Mouse (Mus musculus) stomach, embryonic 16.5 days (tissue): Measurements from ENCODE around the gene Ugt1a9. TPM values are rescaled to one million over a fixed set of nuclear protein-coding genes. Genes with fewer than 3 reads are reported as not detected.

Source experiments
- ATAC-seq: fragments of 200-750 bp; cut with Nextera tagmentation; 2 replicates; pipeline ENCODE4 v1.8.0; 2017; ENCODE audit warnings: moderate number of reproducible peaks, moderate TSS enrichment; ENCODE audit not compliant: insufficient read depth, low FRiP score
- H3K27ac ChIP-seq: fragments of 300-500 bp; sonication (generic); 2 replicates; pipeline ENCODE4 v1.5.1; 2014; ENCODE audit warnings: low read length
- H3K27me3 ChIP-seq: fragments of 300-500 bp; sonication (generic); 2 replicates; pipeline ENCODE4 v1.6.1; 2014; ENCODE audit warnings: low read length, control low read depth, mixed read lengths; ENCODE audit not compliant: control insufficient read depth, insufficient read depth
- H3K36me3 ChIP-seq: fragments of 300-500 bp; sonication (generic); 2 replicates; pipeline ENCODE4 v1.6.1; 2014; ENCODE audit warnings: low read length; ENCODE audit not compliant: control insufficient read depth, insufficient read depth
- H3K4me1 ChIP-seq: fragments of 300-500 bp; sonication (generic); 2 replicates; pipeline ENCODE4 v1.6.1; 2014; ENCODE audit warnings: low read length, control low read depth, mixed read lengths; ENCODE audit not compliant: control insufficient read depth, insufficient read depth
- H3K4me2 ChIP-seq: fragments of 300-500 bp; sonication (generic); 2 replicates; pipeline ENCODE4 v1.6.1; 2014; ENCODE audit warnings: low read depth, low read length, mixed read lengths
- H3K4me3 ChIP-seq: fragments of 300-500 bp; sonication (generic); replicated peaks from 2 replicates; pipeline ENCODE4 v1.5.1; 2014; ENCODE audit warnings: mild to moderate bottlenecking, low read length
- H3K9ac ChIP-seq: fragments of 300-500 bp; sonication (generic); 2 replicates; pipeline ENCODE4 v1.6.1; 2014; ENCODE audit warnings: low read length
- H3K9me3 ChIP-seq: fragments of 300-500 bp; sonication (generic); replicated peaks from 2 replicates; pipeline ENCODE4 v1.6.1; 2016; ENCODE audit warnings: low read length, control low read depth; ENCODE audit not compliant: control insufficient read depth
- WGBS: fragments of 180-500 bp; shearing (Covaris S2); extraction: QIAGEN DNeasy Blood & Tissue Kit; methylation state at CpG from one replicate; pipeline ENCODE4 v1.1.7; 2014; 5-methylcytosine and 5-hydroxymethylcytosine counted together
- polyA plus RNA-seq: library from polyadenylated mRNA; unstranded; fragments of >200 nt; fragmentation: Nextera tagmentation; extraction: Ambion mirVana; gene quantifications from 2 replicates; pipeline ENCODE4 v1.2.1, GENCODE M21; 2015

The Ugt1a9 gene
- polyA plus RNA-seq, 1 experiment from 2014 or later, result 2.9 TPM

DNA sequence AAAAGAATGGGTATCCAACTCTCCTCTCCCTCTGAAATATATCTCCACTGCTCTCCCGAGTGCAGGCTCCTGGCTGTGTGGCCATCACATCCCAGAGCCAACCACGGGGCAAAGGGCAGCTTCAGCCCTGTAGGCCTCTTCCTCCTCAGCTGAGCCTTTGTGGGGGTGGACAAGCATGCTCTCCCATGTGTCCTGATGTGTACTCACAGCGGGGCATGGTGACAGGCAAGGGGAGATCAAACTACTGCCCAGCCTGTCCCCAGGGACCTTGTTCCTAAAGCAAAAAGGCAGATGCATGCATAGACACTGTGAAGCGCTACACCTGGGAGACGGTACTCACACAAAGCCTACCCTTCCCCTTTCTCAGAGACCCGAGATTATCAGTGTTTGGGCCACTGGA lies 189.5 kb downstream of the Ugt1a9 start:
- H3K27ac ChIP-seq, result no peak overlapping the region
- H3K36me3 ChIP-seq, result peaks cover 49% of the 10 kb centered on the region
- WGBS, result 74% methylated on average over 6 of the region's 6 CpGs
- H3K9me3 ChIP-seq, result no peaks in the 10 kb centered on the region
- H3K4me1 ChIP-seq, result peaks cover 18% of the 10 kb centered on the region
- ATAC-seq, result peak; percentile 4; the same call in 1 of the 2 replicates
- no peak overlapping the region for H3K4me3 ChIP-seq
- H3K27me3 ChIP-seq, result no peaks in the 10 kb centered on the region
- H3K4me2 ChIP-seq, result no peak overlapping the region
- no peak overlapping the region for H3K9ac ChIP-seq

DNA sequence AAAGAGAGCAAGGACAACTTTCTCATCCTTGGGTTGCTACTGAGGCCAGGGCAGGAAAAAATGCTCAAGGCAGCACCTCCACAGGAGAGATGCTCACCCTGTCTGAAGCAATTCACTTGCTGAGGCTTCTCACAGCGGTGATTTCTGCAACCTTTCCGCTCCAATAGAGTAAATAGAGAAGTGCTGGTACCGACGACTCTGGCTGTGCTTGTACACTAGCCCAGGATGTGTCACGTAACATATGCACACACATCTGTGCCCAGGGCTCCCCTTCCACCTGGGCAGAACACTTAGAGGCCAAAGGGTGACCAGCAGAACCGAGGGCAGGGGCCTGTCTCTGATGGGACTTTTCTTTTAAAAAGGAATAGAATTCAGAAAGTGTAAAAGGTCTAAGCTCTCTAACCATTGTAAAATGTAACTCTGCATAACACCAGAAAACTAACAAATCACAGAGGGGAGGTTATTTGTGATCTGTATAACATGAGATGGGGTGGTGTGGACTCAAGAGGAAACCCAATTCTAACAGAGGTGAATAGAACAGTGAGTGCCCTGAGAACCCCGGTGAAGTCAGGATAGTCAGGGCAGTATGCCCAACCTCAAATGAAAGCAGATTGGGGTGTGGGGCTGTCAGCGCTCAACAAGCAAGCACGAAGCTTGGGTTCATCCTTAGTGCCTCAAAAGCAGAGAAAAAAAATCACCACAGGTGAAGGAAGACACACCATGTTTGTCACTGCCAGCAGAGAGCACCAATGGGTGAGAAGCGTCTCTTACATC lies 190.2 kb downstream of the Ugt1a9 start:
- Histone ChIP-seq H3K4me1 (peaks cover 18% of the 10 kb centered on the region), H3K4me2 (no peak overlapping the region), H3K27me3 (no peaks in the 10 kb centered on the region), H3K4me3 (no peak overlapping the region), H3K27ac (no peak overlapping the region), H3K9me3 (no peaks in the 10 kb centered on the region), H3K9ac (no peak overlapping the region), H3K36me3 (peaks cover 56% of the 10 kb centered on the region)
- WGBS, result 79% methylated on average over 10 of the region's 10 CpGs
- no peak for ATAC-seq

DNA sequence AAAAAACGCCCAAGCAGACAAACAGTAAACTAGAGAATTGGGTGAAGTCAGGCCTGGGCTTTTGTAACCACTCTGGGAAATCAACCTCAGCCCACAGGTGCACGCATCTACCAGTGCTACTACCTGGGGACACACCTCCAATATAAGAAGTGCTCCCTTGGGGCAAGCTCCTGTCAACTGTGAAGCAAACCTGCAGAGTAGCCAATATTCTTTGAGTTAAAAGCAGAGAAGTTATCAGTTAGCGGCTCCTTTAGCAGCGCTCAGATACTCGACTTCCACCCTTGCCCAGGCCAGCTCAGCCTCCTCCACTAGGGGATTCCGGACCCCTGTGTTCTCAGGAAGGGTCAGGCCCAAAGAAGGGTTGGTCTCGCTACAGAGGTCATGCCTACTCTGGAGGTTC lies 191.1 kb downstream of the Ugt1a9 start:
- WGBS, result 85% methylated on average over 7 of the region's 7 CpGs
- H3K4me2 ChIP-seq, result no peak overlapping the region
- H3K4me1 ChIP-seq, result peaks cover 18% of the 10 kb centered on the region
- no peak for ATAC-seq
- H3K9me3 ChIP-seq, result no peaks in the 10 kb centered on the region
- peaks cover 65% of the 10 kb centered on the region for H3K36me3 ChIP-seq
- H3K9ac ChIP-seq, result no peak overlapping the region
- H3K27ac ChIP-seq, result peak overlapping the region; percentile 7
- H3K27me3 ChIP-seq, result no peaks in the 10 kb centered on the region
- H3K4me3 ChIP-seq, result no peak overlapping the region

DNA sequence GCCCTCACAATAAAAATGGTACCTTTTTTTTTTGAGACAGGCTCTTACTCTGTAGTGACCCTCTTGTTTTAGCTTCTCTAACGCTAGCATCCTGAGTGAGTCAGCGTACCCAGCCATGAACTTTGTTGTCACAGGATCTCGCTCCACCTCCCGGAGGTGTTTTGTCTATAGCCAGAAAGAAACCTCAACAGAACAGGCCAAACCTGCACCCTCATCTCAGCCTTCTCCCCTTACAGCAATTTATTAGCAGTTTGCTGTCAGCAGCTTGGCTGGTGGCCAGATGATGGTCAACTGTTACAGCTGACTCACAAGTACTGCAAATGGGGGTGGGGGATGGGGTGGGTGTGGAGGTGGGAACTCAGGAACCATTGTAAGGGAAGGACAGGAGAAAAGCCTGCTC lies 191.7 kb downstream of the Ugt1a9 start:
- ATAC-seq, result peak; percentile 51
- WGBS, result 47% methylated on average over 4 of the region's 4 CpGs
- peak overlapping the region; percentile 12 for H3K27ac ChIP-seq

DNA sequence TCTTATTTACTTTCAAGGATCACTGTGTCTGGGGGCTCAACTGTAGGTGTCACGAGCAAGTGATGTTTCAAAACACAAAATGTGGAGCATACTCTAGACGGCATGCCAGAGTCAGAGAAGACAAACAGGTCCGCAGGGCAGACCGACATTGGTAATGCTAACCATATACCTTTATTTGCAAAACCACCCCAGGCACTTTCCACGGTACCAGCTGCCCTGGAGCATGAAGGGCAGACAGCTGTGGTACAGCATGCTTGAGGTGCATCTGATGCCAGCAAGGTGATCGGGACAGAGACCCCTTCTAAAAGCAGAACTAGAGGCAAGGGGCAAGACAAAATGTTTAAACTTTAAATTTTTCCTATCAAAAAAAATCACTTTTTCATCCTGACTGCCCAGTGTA lies 192.4 kb downstream of the Ugt1a9 start:
- H3K4me3 ChIP-seq, result no peak overlapping the region
- peak overlapping the region; percentile 12; the same call in 1 of the 2 replicates for H3K27ac ChIP-seq
- H3K9ac ChIP-seq, result no peak overlapping the region
- H3K36me3 ChIP-seq, result peaks cover 78% of the 10 kb centered on the region
- H3K4me2 ChIP-seq, result no peak overlapping the region
- peaks cover 18% of the 10 kb centered on the region for H3K4me1 ChIP-seq
- ATAC-seq, result no peak
- H3K27me3 ChIP-seq, result no peaks in the 10 kb centered on the region
- no peaks in the 10 kb centered on the region for H3K9me3 ChIP-seq
- 66% methylated on average over 6 of the region's 6 CpGs for WGBS

More for the DNA sequence above, 191.7 kb downstream of the Ugt1a9 start:
- no peaks in the 10 kb centered on the region for H3K9me3 ChIP-seq
- peaks cover 71% of the 10 kb centered on the region for H3K36me3 ChIP-seq
- H3K9ac ChIP-seq, result no peak overlapping the region
- H3K4me1 ChIP-seq, result peaks cover 18% of the 10 kb centered on the region
- H3K4me2 ChIP-seq, result no peak overlapping the region
- no peaks in the 10 kb centered on the region for H3K27me3 ChIP-seq
- no peak overlapping the region for H3K4me3 ChIP-seq

DNA sequence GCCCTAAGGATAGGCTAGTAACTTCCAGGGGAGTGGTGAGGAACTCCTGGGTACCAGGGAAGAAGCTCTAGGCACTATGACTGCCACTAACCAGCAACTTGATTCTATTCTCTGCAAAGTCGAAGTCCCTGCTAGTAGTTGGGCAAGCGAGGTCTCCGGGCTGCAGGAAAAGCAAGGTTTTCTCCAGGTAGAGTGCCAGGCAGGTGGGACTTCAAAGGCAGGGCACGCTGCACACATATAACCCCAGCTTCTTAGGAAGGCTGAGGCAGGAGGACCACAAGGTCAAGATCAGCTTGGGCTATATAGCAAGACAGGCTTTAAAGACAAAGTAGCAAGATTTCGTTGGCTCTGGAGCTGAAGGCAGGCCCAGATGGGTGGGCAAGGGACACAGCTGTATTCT lies 193.2 kb downstream of the Ugt1a9 start:
- peaks cover 86% of the 10 kb centered on the region for H3K36me3 ChIP-seq
- no peak overlapping the region for H3K4me3 ChIP-seq
- 89% methylated on average over 5 of the region's 5 CpGs for WGBS
- H3K9me3 ChIP-seq, result no peaks in the 10 kb centered on the region
- no peak overlapping the region for H3K9ac ChIP-seq
- ATAC-seq, result no peak
- H3K4me2 ChIP-seq, result no peak overlapping the region
- H3K27me3 ChIP-seq, result no peaks in the 10 kb centered on the region
- H3K4me1 ChIP-seq, result peaks cover 18% of the 10 kb centered on the region
- no peak overlapping the region for H3K27ac ChIP-seq

DNA sequence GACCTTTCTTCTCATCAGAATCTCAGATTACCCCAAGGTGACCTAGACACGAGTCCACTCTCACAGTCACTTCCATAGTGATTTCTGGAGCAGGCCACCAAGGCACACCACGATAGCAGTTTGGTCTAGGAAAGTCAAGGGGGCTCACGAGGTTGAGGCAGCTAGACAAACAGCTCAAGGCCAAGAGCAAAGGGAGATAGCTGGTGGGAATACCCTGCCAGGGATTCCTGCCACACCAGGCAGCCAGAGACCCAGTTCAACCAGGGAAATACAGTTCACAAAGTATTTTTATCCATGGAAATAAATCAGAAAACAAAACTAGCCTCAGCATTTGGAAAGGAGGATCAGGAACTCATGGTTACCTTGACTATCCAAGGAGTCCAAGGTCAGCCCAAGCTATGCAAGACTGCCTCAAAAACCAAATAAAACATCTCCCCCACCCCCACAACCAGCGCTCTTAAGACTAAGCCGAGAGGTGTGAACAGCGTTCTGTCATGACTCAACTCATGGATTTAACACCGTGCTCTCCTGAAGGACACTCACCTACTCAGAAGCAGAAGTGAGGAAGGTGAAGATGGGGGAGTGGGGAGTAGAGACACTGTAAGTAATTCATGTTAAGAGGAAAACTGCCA lies 193.8 kb downstream of the Ugt1a9 start:
- no peaks in the 10 kb centered on the region for H3K27me3 ChIP-seq
- no peak overlapping the region for H3K9ac ChIP-seq
- no peaks in the 10 kb centered on the region for H3K9me3 ChIP-seq
- peaks cover 92% of the 10 kb centered on the region for H3K36me3 ChIP-seq
- ATAC-seq, result no peak
- no peak overlapping the region for H3K27ac ChIP-seq
- H3K4me2 ChIP-seq, result no peak overlapping the region
- peaks cover 16% of the 10 kb centered on the region for H3K4me1 ChIP-seq
- H3K4me3 ChIP-seq, result no peak overlapping the region
- 83% methylated on average over 7 of the region's 7 CpGs for WGBS

DNA sequence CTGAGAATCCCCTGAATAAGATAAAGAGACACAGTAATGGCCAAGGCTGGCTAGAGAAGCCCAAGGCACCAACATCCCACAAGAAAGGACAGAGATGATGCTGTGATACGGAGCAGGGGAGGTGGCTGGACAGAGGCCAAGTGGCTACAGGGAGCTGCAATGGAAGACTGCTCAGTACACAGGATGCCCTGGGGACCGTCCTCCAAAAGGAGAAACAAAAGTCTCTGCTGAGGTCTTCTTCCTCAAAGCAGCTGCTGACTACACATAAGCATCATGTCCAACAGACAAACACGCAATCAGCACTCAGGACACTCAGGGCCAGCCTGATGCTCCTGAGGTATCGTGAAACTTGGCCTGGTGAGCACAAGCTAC lies 194.3 kb downstream of the Ugt1a9 start:
- ATAC-seq, result no peak
- Histone ChIP-seq H3K27me3 (no peaks in the 10 kb centered on the region), H3K4me1 (peaks cover 12% of the 10 kb centered on the region; the same call in 1 of the 2 replicates), H3K4me2 (no peak overlapping the region), H3K36me3 (peaks cover 92% of the 10 kb centered on the region), H3K27ac (no peak overlapping the region), H3K9me3 (no peaks in the 10 kb centered on the region), H3K4me3 (no peak overlapping the region), H3K9ac (no peak overlapping the region)
- WGBS, result 78% methylated on average over 4 of the region's 4 CpGs

DNA sequence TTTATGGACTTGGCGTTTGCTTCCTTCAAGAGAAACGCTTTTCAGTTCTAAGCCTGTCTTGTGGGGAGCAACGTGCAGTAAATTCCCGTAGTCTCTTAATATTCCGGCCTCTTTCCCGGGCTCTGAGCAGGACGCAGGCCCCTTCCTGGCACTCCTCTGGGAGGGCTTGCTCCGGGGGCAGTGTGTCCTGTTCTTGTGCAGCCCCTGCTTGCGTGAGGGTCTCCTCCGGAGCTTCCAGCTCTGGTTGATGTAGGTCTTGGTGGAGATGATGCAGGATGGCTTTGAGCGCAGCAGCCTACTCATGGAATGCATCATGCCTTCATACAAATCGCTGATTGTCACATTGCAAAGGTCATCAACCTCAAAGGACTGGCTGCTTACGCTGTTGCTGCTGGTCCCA lies 195.5 kb downstream of the Ugt1a9 start:
- Histone ChIP-seq H3K4me1 (peaks cover 9% of the 10 kb centered on the region; the same call in 1 of the 2 replicates), H3K27ac (no peak overlapping the region), H3K4me3 (no peak overlapping the region), H3K4me2 (no peak overlapping the region), H3K9ac (no peak overlapping the region), H3K36me3 (peaks cover 89% of the 10 kb centered on the region), H3K27me3 (no peaks in the 10 kb centered on the region), H3K9me3 (no peaks in the 10 kb centered on the region)
- ATAC-seq, result no peak
- WGBS, result 89% methylated on average over 13 of the region's 13 CpGs
